Mouse (Mus musculus) liver, embryonic 12.5 days (tissue): ENCODE measurements around the gene Bglap3. TPM values are rescaled to one million over a fixed set of nuclear protein-coding genes. Genes with fewer than 3 reads are reported as not detected.
"Not testable (repeated sequence)": the region's sequence is repeated elsewhere in the genome, so short reads cannot be mapped to it uniquely, and the experiment has no call there.

Experiments
- ATAC-seq: fragments of 200-750 bp; cut with Nextera tagmentation; 2 replicates; pipeline ENCODE4 v1.8.0; 2017; ENCODE audit warnings: moderate number of reproducible peaks, mild to moderate bottlenecking, moderate library complexity
- H3K27ac ChIP-seq: fragments of 300-500 bp; sonication (generic); 2 replicates; pipeline ENCODE4 v1.5.1; 2016; ENCODE audit warnings: mild to moderate bottlenecking
- H3K27me3 ChIP-seq: fragments of 300-500 bp; sonication (generic); replicated peaks from 2 replicates; pipeline ENCODE4 v1.6.1; 2016; ENCODE audit warnings: mild to moderate bottlenecking, moderate library complexity
- H3K36me3 ChIP-seq: fragments of 300-500 bp; sonication (generic); 2 replicates; pipeline ENCODE4 v1.6.1; 2016; ENCODE audit warnings: mild to moderate bottlenecking, moderate library complexity
- H3K4me1 ChIP-seq: fragments of 300-500 bp; sonication (generic); 2 replicates; pipeline ENCODE4 v1.6.1; 2016
- H3K4me2 ChIP-seq: fragments of 300-500 bp; sonication (generic); 2 replicates; pipeline ENCODE4 v1.6.1; 2016; ENCODE audit warnings: mild to moderate bottlenecking, moderate library complexity
- H3K4me3 ChIP-seq: fragments of 300-500 bp; sonication (generic); 2 replicates; pipeline ENCODE4 v1.5.1; 2016; ENCODE audit warnings: mild to moderate bottlenecking, moderate library complexity
- H3K9ac ChIP-seq: fragments of 300-500 bp; sonication (generic); 2 replicates; pipeline ENCODE4 v1.6.1; 2016; ENCODE audit warnings: mild to moderate bottlenecking, moderate library complexity
- H3K9me3 ChIP-seq: fragments of 300-500 bp; sonication (generic); replicated peaks from 2 replicates; pipeline ENCODE4 v1.6.1; 2016; ENCODE audit warnings: mild to moderate bottlenecking, moderate library complexity
- WGBS: fragments of 180-500 bp; shearing (Covaris S2); methylation state at CpG from one replicate; pipeline ENCODE4 v1.1.7; 2016; ENCODE audit not compliant: insufficient replicate concordance; 5-methylcytosine and 5-hydroxymethylcytosine counted together
- polyA plus RNA-seq: library from polyadenylated mRNA; unstranded; fragments of >200 nt; fragmentation: Nextera tagmentation; extraction: Ambion mirVana; gene quantifications from 2 replicates; pipeline ENCODE4 v1.2.1, GENCODE M21; 2016

The Bglap3 gene
- polyA plus RNA-seq, 1 experiment from 2014 or later: 0.13 TPM

GRCm38 (mm10) chr3:88407090-88407489, 34.5 kb upstream of the Bglap3 start:
- Histone ChIP-seq H3K27me3 (no peaks in the 10 kb centered on the region), H3K27ac (peak overlapping the region; percentile 46; the same call in 1 of the 2 replicates), H3K4me1 (peaks cover 49% of the 10 kb centered on the region), H3K4me3 (no peak overlapping the region), H3K4me2 (peak overlapping the region; percentile 8; the same call in 1 of the 2 replicates), H3K9me3 (no peaks in the 10 kb centered on the region), H3K36me3 (peaks cover 67% of the 10 kb centered on the region), H3K9ac (0 out of 2 replicates have a peak overlapping the region, but pooled peaks have one; percentile 18)
- ATAC-seq: no peak
- 8% methylated on average over 2 of the region's 2 CpGs for WGBS

- Histone ChIP-seq H3K9me3 (no peaks in the 10 kb centered on the region), H3K27ac (no peak overlapping the region), H3K27me3 (no peaks in the 10 kb centered on the region), H3K36me3 (peaks cover 84% of the 10 kb centered on the region), H3K4me3 (no peak overlapping the region), H3K4me2 (no peak overlapping the region), H3K4me1 (peaks cover 24% of the 10 kb centered on the region), H3K9ac (no peak overlapping the region)
- 82% methylated on average over 10 of the region's 10 CpGs for WGBS
- no peak for ATAC-seq
These were observed 31.1 kb upstream of the Bglap3 start for GRCm38 (mm10) chr3:88403522-88404230.

- Histone ChIP-seq H3K9ac (no peak overlapping the region), H3K4me3 (no peak overlapping the region), H3K9me3 (no peaks in the 10 kb centered on the region), H3K36me3 (peaks cover 96% of the 10 kb centered on the region), H3K27me3 (no peaks in the 10 kb centered on the region), H3K27ac (no peak overlapping the region), H3K4me1 (no peaks in the 10 kb centered on the region), H3K4me2 (no peak overlapping the region)
- no peak for ATAC-seq
- 86% methylated on average over 2 of the region's 2 CpGs for WGBS
These were observed 26.1 kb upstream of the Bglap3 start for GRCm38 (mm10) chr3:88398666-88399065.

GRCm38 (mm10) chr3:88395742-88396141, 23.2 kb upstream of the Bglap3 start:
- no peak overlapping the region; the same call in 1 of the 2 replicates for H3K27ac ChIP-seq
- no peak overlapping the region for H3K4me2 ChIP-seq
- no peaks in the 10 kb centered on the region for H3K4me1 ChIP-seq
- 73% methylated on average over 8 of the region's 8 CpGs for WGBS
- no peak overlapping the region for H3K4me3 ChIP-seq
- no peaks in the 10 kb centered on the region for H3K9me3 ChIP-seq
- no peaks in the 10 kb centered on the region for H3K27me3 ChIP-seq
- ATAC-seq: no peak; the same call in 1 of the 2 replicates
- peaks cover 92% of the 10 kb centered on the region for H3K36me3 ChIP-seq
- H3K9ac ChIP-seq: no peak overlapping the region

- no peak overlapping the region for H3K27ac ChIP-seq
These were observed 22.7 kb upstream of the Bglap3 start for GRCm38 (mm10) chr3:88395288-88395687.

GRCm38 (mm10) chr3:88393776-88394375, 21.3 kb upstream of the Bglap3 start:
- Histone ChIP-seq H3K36me3 (peaks cover 82% of the 10 kb centered on the region), H3K27ac (no peak overlapping the region), H3K4me3 (no peak overlapping the region), H3K4me1 (no peaks in the 10 kb centered on the region), H3K4me2 (no peak overlapping the region), H3K9me3 (no peaks in the 10 kb centered on the region), H3K9ac (no peak overlapping the region), H3K27me3 (no peaks in the 10 kb centered on the region)
- 84% methylated on average over 9 of the region's 9 CpGs for WGBS
- ATAC-seq: no peak

More at GRCm38 (mm10) chr3:88395288-88395687, 22.7 kb upstream of the Bglap3 start:
- no peaks in the 10 kb centered on the region for H3K27me3 ChIP-seq
- ATAC-seq: no peak
- 93% methylated on average over 6 of the region's 6 CpGs for WGBS
- no peak overlapping the region for H3K9ac ChIP-seq
- no peak overlapping the region for H3K4me3 ChIP-seq
- H3K9me3 ChIP-seq: no peaks in the 10 kb centered on the region
- no peaks in the 10 kb centered on the region for H3K4me1 ChIP-seq
- no peak overlapping the region for H3K4me2 ChIP-seq
- peaks cover 92% of the 10 kb centered on the region for H3K36me3 ChIP-seq

GRCm38 (mm10) chr3:88384364-88384763, 11.8 kb upstream of the Bglap3 start, which contains the start of gene Bglap:
TSS of gene Bglap (minus strand) at chr3:88384464.
- no peaks in the 10 kb centered on the region for H3K36me3 ChIP-seq
- 75% methylated on average over 5 of the region's 5 CpGs for WGBS
- no peak for ATAC-seq

GRCm38 (mm10) chr3:88382383-88382782, 9.8 kb upstream of the Bglap3 start:
- Histone ChIP-seq H3K4me1 (peaks cover 12% of the 10 kb centered on the region), H3K4me2 (peak overlapping the region; percentile 54; the same call in 1 of the 2 replicates)
- H3K9ac ChIP-seq, H3K27me3 ChIP-seq, H3K36me3 ChIP-seq, H3K27ac ChIP-seq, H3K4me3 ChIP-seq, H3K9me3 ChIP-seq: not testable (repeated sequence)
- 19% methylated on average over 3 of the region's 7 CpGs for WGBS
- peak; percentile 11; the same call in 1 of the 2 replicates for ATAC-seq

More at GRCm38 (mm10) chr3:88384364-88384763, 11.8 kb upstream of the Bglap3 start, which contains the start of gene Bglap:
- Histone ChIP-seq H3K27me3 (peaks cover 5% of the 10 kb centered on the region; the same call in 1 of the 2 replicates), H3K4me1 (peaks cover 12% of the 10 kb centered on the region), H3K9ac (no peak within 1 kb of the TSS), H3K9me3 (no peaks in the 10 kb centered on the region), H3K4me3 (no peak within 1 kb of the TSS), H3K27ac (no peak within 1 kb of the TSS), H3K4me2 (no peak within 1 kb of the TSS)

GRCm38 (mm10) chr3:88381389-88382315, 9.1 kb upstream of the Bglap3 start:
- H3K27ac ChIP-seq, H3K4me3 ChIP-seq, H3K27me3 ChIP-seq, H3K36me3 ChIP-seq, H3K9me3 ChIP-seq, H3K9ac ChIP-seq: not testable (repeated sequence)
- H3K4me2 ChIP-seq: peak overlapping the region; percentile 54
- peaks cover 13% of the 10 kb centered on the region for H3K4me1 ChIP-seq
- WGBS: 12% methylated on average over 20 of the region's 22 CpGs
- peak; percentile 84 for ATAC-seq

GRCm38 (mm10) chr3:88378599-88378998, 6.1 kb upstream of the Bglap3 start, which contains the start of gene Bglap2:
TSS of gene Bglap2 (minus strand) at chr3:88378699.
- H3K4me1 ChIP-seq: peaks cover 20% of the 10 kb centered on the region
- WGBS: 60% methylated on average over 5 of the region's 5 CpGs
- H3K4me2 ChIP-seq, H3K9ac ChIP-seq, H3K36me3 ChIP-seq, H3K4me3 ChIP-seq, H3K9me3 ChIP-seq, H3K27me3 ChIP-seq, H3K27ac ChIP-seq, ATAC-seq: not testable (repeated sequence)

GRCm38 (mm10) chr3:88376644-88377043, 4.1 kb upstream of the Bglap3 start:
- Histone ChIP-seq H3K4me2 (peak overlapping the region; percentile 49; the same call in 1 of the 2 replicates), H3K4me1 (peaks cover 13% of the 10 kb centered on the region)
- H3K27ac ChIP-seq, H3K9ac ChIP-seq, H3K4me3 ChIP-seq, H3K9me3 ChIP-seq, H3K27me3 ChIP-seq, H3K36me3 ChIP-seq: not testable (repeated sequence)
- peak; percentile 14; the same call in 1 of the 2 replicates for ATAC-seq
- WGBS: 33% methylated on average over 7 of the region's 7 CpGs
